Mouse (Mus musculus) cerebellum, postnatal 10 days (tissue): Measurements from ENCODE around the gene Hyal6.

Source experiments
- DNase-seq, 2 experiments: peaks; one replicate each; pipeline ENCODE4 v3.0.0; 2021; ENCODE audit warnings: mixed read lengths in 2 of 2

Hyal6 gene

GRCm38 (mm10) chr6:24732945-24733344 is at the start of gene Hyal6:
Gene Hyal6 (plus strand): TSS chr6:24733245.
- DNase-seq = no peak

- DNase-seq = no peak
Measured at GRCm38 (mm10) chr6:24687871-24688270, 45.2 kb upstream of the Hyal6 start.

- DNase-seq = no peak
Measured at GRCm38 (mm10) chr6:24694455-24695410, 38.3 kb upstream of the Hyal6 start.

- no peak for DNase-seq
Measured at GRCm38 (mm10) chr6:24696117-24696516, 36.9 kb upstream of the Hyal6 start.

- no peak for DNase-seq
Measured at GRCm38 (mm10) chr6:24697216-24697615, 35.8 kb upstream of the Hyal6 start.

- no peak for DNase-seq
Measured at GRCm38 (mm10) chr6:24707090-24707489, 26.0 kb upstream of the Hyal6 start.

- DNase-seq = no peak
Measured at GRCm38 (mm10) chr6:24707499-24707898, 25.5 kb upstream of the Hyal6 start.

- DNase-seq = peak; percentile 60 to 75
Measured at GRCm38 (mm10) chr6:24721317-24722099, 11.5 kb upstream of the Hyal6 start.

- no peak for DNase-seq
Measured at GRCm38 (mm10) chr6:24728130-24728529, 4.9 kb upstream of the Hyal6 start.

GRCm38 (mm10) chr6:24734565-24734964 is 1.5 kb downstream of the Hyal6 start:
- DNase-seq = no peak

GRCm38 (mm10) chr6:24748029-24748428 is 15.0 kb downstream of the Hyal6 start, which contains the start of gene Hyal4:
Gene Hyal4 (plus strand): TSS chr6:24748329.
- DNase-seq = no peak

- DNase-seq = no peak
Measured at GRCm38 (mm10) chr6:24759281-24759680, 26.2 kb downstream of the Hyal6 start.

- DNase-seq = no peak
Measured at GRCm38 (mm10) chr6:24766261-24766660, 33.2 kb downstream of the Hyal6 start.

GRCm38 (mm10) chr6:24779182-24779581 is 46.1 kb downstream of the Hyal6 start:
- DNase-seq = no peak

GRCm38 (mm10) chr6:24790888-24791287 is 57.8 kb downstream of the Hyal6 start, which contains the start of gene Spam1:
Gene Spam1 (plus strand): TSS chr6:24791188.
- DNase-seq = no peak
